Mouse (Mus musculus) thymus, adult 2 months (tissue): ENCODE data around the gene Farp1. TPM values are rescaled to one million over a fixed set of nuclear protein-coding genes. Genes with fewer than 3 reads are reported as not detected.

ENCODE experiments used
- DNase-seq: peaks from one replicate; pipeline ENCODE4 v3.0.0; 2021
- H3K27ac ChIP-seq: fragments of 200-500 bp; 2 replicates; pipeline ENCODE4 v1.5.1; 2012; ENCODE audit warnings: low read length, control low read depth; ENCODE audit not compliant: control insufficient read depth, insufficient read depth
- H3K27me3 ChIP-seq: fragments of 200-500 bp; 2 replicates; pipeline ENCODE4 v1.6.1; 2012; ENCODE audit warnings: mild to moderate bottlenecking, low read length, moderate library complexity, mixed read lengths; ENCODE audit not compliant: control insufficient read depth, insufficient read depth
- H3K36me3 ChIP-seq: fragments of 200-500 bp; 2 replicates; pipeline ENCODE4 v1.6.1; 2012; ENCODE audit warnings: mild to moderate bottlenecking, low read length, moderate library complexity; ENCODE audit not compliant: control insufficient read depth, insufficient read depth
- H3K4me1 ChIP-seq: fragments of 200-500 bp; replicated peaks from 2 replicates; pipeline ENCODE4 v1.6.1; 2012; ENCODE audit warnings: low read length; ENCODE audit not compliant: control insufficient read depth, insufficient read depth
- H3K4me3 ChIP-seq: fragments of 200-500 bp; 2 replicates; pipeline ENCODE4 v1.5.1; 2012; ENCODE audit warnings: mild to moderate bottlenecking, low read length, control low read depth, moderate library complexity; ENCODE audit not compliant: control insufficient read depth, insufficient read depth
- CTCF ChIP-seq: fragments of 200-500 bp; IDR thresholded peaks from 2 replicates; pipeline ENCODE4 v1.5.1; 2012; ENCODE audit warnings: mild to moderate bottlenecking, control low read depth, low read length, moderate library complexity, borderline replicate concordance; ENCODE audit not compliant: control insufficient read depth, poor library complexity, insufficient read depth; ENCODE audit errors: extremely low read depth
- POLR2A ChIP-seq: fragments of 200-500 bp; IDR thresholded peaks from 2 replicates; pipeline ENCODE4 v1.6.1; 2012; ENCODE audit warnings: mild to moderate bottlenecking, low read length, control low read depth, moderate library complexity; ENCODE audit not compliant: control insufficient read depth, poor library complexity, insufficient read depth; ENCODE audit errors: extremely low read depth
- WGBS: fragments of 180-500 bp; shearing (Covaris S2); methylation state at CpG from one replicate; pipeline ENCODE4 v1.1.7; 2018; 5-methylcytosine and 5-hydroxymethylcytosine counted together
- polyA plus RNA-seq: library from polyadenylated mRNA; depleted of rRNA; stranded (reverse); fragments of >200 nt; gene quantifications from 2 replicates; pipeline ENCODE4 v1.2.3, GENCODE M21; 2012

Farp1 gene
- polyA plus RNA-seq, 1 experiment = 5.1 TPM

DNA sequence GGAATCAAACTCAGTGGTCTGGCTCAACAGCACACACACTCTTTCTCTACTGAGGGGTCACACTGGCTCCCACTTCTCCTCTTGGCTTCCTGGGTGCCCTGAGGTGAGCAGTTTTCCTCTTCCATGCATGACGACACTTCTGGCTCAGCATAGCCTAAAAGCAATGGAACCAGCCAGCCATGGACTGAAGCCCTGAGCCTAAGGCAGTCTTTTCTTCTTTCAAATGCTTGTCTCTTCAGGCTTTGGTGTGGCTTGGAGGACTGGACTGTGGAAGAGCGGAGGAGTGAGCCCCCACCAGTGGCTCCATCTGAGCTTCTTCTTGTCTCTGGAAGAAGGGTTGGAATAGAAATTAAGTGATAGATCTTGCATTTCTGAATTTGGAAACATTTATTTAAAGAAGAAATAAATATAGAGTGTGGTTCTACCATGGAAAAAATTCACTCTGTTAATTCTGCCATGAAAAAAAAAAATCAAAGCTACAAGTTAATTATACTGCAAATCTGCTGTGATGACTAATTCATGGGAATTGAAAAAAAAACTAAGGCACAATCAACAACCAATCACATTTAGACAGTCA is 19.8 kb upstream of the Farp1 start:
- Histone ChIP-seq H3K36me3 (no peaks in the 10 kb centered on the region), H3K4me3 (no peak overlapping the region), H3K27me3 (no peaks in the 10 kb centered on the region), H3K27ac (no peak overlapping the region), H3K4me1 (no peaks in the 10 kb centered on the region)
- TF ChIP-seq POLR2A (no peak), CTCF (no peak)
- no peak for DNase-seq
- WGBS = 95% methylated on average over 2 of the region's 2 CpGs

DNA sequence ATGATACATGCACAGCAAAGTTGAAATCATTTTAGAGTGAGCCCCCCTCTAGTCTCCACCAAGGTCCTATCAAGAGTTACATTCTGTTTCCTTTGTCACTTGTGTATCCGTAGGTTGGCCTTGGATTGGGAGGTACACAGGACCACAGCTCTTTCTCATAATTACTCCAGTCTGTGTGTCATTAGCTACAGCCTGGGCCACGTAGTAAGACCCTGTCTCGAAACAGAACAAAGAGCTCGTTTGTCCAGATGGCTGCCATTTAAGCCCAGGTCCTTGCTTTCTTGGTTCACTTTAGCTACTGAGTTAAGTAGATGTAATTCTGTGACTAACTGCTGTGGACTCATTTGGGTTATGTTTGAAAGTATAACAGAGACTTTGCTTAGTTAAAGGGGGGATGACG is 12.6 kb upstream of the Farp1 start:
- 92% methylated on average over 5 of the region's 5 CpGs for WGBS
- Histone ChIP-seq H3K36me3 (no peaks in the 10 kb centered on the region), H3K27ac (no peak overlapping the region), H3K27me3 (no peaks in the 10 kb centered on the region), H3K4me1 (no peaks in the 10 kb centered on the region), H3K4me3 (no peak overlapping the region)
- DNase-seq = no peak
- TF ChIP-seq CTCF (no peak), POLR2A (no peak)

DNA sequence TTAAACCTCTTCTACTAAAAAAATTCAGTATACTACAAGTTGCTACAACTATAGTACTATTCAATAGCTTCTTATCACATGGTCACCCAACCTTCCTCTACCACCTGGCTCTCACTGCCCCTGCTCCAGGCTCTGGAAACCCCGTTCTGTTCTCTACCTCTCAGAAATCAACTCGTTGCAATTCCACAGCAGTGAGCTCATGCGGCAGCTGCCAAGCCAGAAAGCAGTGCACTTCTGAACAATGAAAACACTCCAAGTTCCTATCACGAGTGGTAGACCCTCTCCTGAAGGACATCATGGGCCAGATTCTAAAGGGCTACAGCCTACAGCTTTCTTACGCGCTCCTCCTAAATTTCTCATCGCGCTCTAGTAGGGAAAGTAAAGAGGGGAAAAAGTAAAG is 9.6 kb upstream of the Farp1 start:
- Histone ChIP-seq H3K4me3 (no peak overlapping the region), H3K27ac (no peak overlapping the region), H3K4me1 (no peaks in the 10 kb centered on the region), H3K27me3 (no peaks in the 10 kb centered on the region), H3K36me3 (no peaks in the 10 kb centered on the region)
- no peak for DNase-seq
- 84% methylated on average over 8 of the region's 8 CpGs for WGBS
- TF ChIP-seq POLR2A (no peak), CTCF (no peak)

DNA sequence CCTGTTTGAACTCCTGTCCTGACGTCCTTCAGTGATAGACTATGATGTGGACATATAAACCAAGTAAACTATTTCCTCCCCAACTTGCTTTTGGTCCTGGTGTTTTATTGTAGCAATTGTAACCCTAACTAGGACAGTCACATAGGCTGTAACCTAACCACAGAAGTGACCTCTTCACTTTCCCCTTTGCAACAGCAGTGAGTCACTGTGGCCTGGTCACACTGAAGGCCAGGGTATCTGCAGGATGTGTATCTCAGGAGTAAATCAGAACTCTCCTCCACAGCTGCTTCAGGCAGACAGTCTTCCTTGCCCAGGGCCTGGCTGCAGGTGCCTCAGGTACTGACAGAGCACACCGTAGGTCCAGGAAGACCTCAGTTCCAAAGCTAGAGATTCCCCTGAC is 3.6 kb upstream of the Farp1 start:
- WGBS = 92% methylated on average over 2 of the region's 2 CpGs
- DNase-seq = no peak

DNA sequence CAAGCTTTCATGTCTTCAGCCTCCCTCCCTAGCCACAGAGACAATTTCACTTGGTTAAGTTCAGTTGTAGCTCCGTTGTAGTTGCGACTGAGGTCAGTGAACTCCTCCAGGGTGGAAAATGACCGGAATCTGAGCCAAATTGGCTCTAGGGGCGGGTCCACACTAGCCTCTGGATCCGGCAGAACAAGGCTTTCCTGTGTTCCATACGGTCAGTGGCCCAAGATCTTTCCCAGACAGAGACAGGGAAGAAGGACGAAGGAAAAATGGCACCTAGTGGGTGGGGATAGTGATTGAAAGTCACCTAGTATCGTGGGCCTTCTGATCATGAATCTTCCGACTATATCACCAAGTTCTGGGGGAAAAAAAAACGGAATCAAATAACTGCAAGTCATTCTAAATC is 475 bp upstream of the Farp1 start:
- Histone ChIP-seq H3K27ac (no peak overlapping the region), H3K4me1 (no peaks in the 10 kb centered on the region; the same call in 1 of the 2 replicates), H3K4me3 (no peak overlapping the region), H3K27me3 (peaks cover 18% of the 10 kb centered on the region), H3K36me3 (no peaks in the 10 kb centered on the region)
- TF ChIP-seq POLR2A = no peak
- no peak for TF ChIP-seq CTCF
- WGBS = 45% methylated on average over 10 of the region's 10 CpGs
- no peak for DNase-seq

More for the DNA sequence above, 3.6 kb upstream of the Farp1 start:
- TF ChIP-seq POLR2A = no peak
- no peak for TF ChIP-seq CTCF
- no peaks in the 10 kb centered on the region; the same call in 1 of the 2 replicates for H3K4me1 ChIP-seq
- H3K27ac ChIP-seq = no peak overlapping the region
- H3K4me3 ChIP-seq = no peak overlapping the region
- H3K27me3 ChIP-seq = peaks cover 12% of the 10 kb centered on the region
- no peaks in the 10 kb centered on the region for H3K36me3 ChIP-seq

DNA sequence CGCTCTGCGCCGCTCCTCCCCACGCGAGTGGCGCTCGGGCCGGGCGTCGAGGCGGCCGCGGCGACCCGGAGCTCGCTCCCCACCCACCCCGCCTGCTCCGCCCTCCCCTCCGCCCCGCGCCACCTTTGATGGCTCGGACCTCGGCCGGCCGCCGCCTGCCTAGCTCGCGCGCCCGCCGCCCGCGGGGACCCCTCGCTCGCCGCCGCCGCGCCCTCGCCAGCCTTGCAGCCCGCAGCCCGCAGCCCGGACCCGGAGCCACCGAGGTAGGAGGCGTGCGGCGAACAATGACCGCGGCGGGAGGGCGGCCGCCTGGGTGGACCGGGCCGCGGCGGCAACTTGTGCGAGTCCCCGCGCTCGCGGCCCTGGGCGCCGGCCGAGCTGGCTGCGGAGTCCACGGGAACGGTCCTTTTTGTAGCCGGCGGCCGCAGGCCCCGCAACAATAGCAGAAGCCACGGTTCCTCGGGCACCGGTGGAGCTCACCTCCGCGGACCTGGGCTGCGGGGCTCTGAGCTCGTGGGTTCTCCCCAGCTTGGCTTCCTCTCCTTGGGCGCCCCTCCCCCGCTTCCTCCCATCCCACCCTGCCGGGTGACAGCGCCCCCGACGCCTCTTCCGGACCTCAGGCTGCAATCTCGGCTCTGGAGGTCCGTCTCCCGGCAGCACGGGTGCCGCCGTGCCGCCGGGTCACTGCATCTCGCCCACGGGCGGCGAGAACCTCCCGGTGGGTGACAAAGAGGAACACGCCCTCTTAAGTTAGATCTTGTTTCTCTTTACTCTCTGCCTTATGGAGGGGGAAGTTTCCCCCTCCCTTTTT is 868 bp downstream of the Farp1 start:
- H3K4me3 ChIP-seq = peak overlapping the region; percentile 55
- no peaks in the 10 kb centered on the region; the same call in 1 of the 2 replicates for H3K4me1 ChIP-seq
- H3K36me3 ChIP-seq = no peaks in the 10 kb centered on the region
- H3K27ac ChIP-seq = no peak overlapping the region
- TF ChIP-seq CTCF (no peak), POLR2A (no peak)
- H3K27me3 ChIP-seq = peaks cover 18% of the 10 kb centered on the region
- WGBS = under 1% methylated on average over 76 of the region's 100 CpGs
- DNase-seq = peak; percentile 74

DNA sequence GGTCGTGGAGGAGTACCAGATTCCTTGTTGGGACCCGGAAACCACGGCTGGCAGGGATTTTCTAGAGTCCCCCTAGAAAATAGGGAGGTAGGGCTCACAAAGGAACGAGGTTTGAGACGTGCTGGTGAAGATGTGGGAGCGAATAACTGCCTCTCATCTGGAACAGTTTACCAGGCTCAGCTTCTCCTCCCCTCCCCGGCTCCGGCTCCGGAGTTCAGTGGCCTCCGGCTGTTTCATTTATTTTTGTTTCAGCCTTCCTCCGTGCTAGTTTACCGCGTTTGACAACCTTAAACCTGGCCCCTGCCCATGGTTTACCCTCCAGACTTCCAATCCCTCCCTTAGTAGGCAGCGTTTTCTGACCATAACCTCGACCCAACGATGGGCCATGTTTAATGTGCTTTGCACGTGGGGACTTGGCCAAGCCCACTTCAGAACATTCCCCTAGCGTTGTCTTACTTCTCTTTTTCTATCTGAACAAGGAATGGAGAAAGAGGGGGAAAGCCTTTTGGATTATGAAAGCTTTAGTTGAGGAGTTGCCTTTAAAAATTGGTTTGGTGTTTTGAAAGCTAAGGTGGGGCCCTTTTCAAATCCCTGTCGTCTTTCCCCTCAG is 1.7 kb downstream of the Farp1 start:
- Histone ChIP-seq H3K4me3 (no peak overlapping the region), H3K36me3 (no peaks in the 10 kb centered on the region), H3K4me1 (no peaks in the 10 kb centered on the region; the same call in 1 of the 2 replicates), H3K27ac (no peak overlapping the region), H3K27me3 (peaks cover 18% of the 10 kb centered on the region)
- 5% methylated on average over 19 of the region's 19 CpGs for WGBS
- peak; percentile 5 for DNase-seq
- TF ChIP-seq CTCF = no peak
- no peak for TF ChIP-seq POLR2A
